Mouse (Mus musculus) inflammation-experienced regulatory T-cells, adult 6 months (primary cell): ENCODE results near the gene Gm11114. TPM values are rescaled to one million over a fixed set of nuclear protein-coding genes. Genes with fewer than 3 reads are reported as not detected.

Experiments
- polyA plus RNA-seq, 3 experiments: library from polyadenylated mRNA; unstranded; fragments of 100-300 nt; shearing (Covaris generic); gene quantifications; one replicate each; pipeline ENCODE4 v1.2.1; 2017

Gm11114 gene
- polyA plus RNA-seq, 3 experiments from 2014 or later: not detected

Other genes starting within 250 kb of the Gm11114 start
- 1 to 10 TPM; 7.1 to 9.8 (median 7.3) TPM for gene Tent5a, start 14.6 kb downstream of the Gm11114 start, polyA plus RNA-seq